17 mouse cellular contexts compared by ENCODE assay signal in the genomic region with DNA sequence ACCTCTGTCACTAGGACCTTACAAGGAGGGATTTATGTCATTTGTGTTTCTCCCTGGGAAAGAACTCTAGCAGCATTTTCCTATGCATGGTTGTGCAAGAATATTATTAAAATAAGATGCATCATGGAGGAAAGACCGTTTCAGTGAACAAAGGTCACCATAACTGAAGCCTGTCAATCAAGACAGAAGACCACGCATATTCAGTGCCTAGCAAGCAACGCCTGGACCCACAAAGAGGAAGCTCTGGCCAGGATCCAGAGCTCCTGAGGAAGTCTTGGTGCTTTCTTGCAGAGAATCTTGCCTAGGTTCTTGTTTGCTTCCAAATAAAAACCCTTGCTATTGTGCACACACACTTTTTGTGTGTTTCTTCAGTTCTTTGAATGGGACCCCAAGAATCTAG.
DNase-seq lines count a peak whose midpoint lies in the region; ATAC-seq and TF ChIP-seq lines count a peak whose summit lies in the region.
"Had no signal": no experiment of that assay in that cellular context is flagged by ENCODE, and none has a peak within 500 bp of the region (broad histone marks: within the 10 kb centered on the region; RNA-seq: fewer than 3 reads in every experiment).

No protein-coding gene starts in this region.

- no peaks in the 10 kb centered on the region for H3K27me3 ChIP-seq in lung, postnatal 0 days (replicated peaks; ENCODE audit: insufficient read depth, low read length)
- H3K27me3 ChIP-seq: embryonic facial prominence, embryonic 13.5 days; forebrain, embryonic 13.5 days; heart, embryonic 13.5 days; hindbrain, embryonic 13.5 days had no signal

- no peaks in the 10 kb centered on the region for H3K9me3 ChIP-seq in lung, postnatal 0 days (ENCODE audit: low read length)
- H3K9me3 ChIP-seq: embryonic facial prominence, embryonic 13.5 days; forebrain, embryonic 13.5 days; heart, embryonic 13.5 days; hindbrain, embryonic 13.5 days had no signal

- H3K4me3 ChIP-seq in lung, postnatal 0 days (ENCODE audit: low read depth, low read length): no peak overlapping the region
- H3K4me3 ChIP-seq: embryonic facial prominence, embryonic 13.5 days; forebrain, embryonic 13.5 days; heart, embryonic 13.5 days; hindbrain, embryonic 13.5 days had no signal

- H3K9ac ChIP-seq in lung, postnatal 0 days (replicated peaks; ENCODE audit: low read depth): no peak overlapping the region
- H3K9ac ChIP-seq: embryonic facial prominence, embryonic 13.5 days; forebrain, embryonic 13.5 days; forebrain, postnatal 0 days; heart, embryonic 13.5 days; hindbrain, embryonic 13.5 days had no signal

- no peaks in the 10 kb centered on the region for H3K4me1 ChIP-seq in lung, postnatal 0 days (ENCODE audit: insufficient read depth, low read depth, low read length)
- H3K4me1 ChIP-seq: embryonic facial prominence, embryonic 13.5 days; forebrain, embryonic 13.5 days had no signal

- no peak for ATAC-seq in lung, postnatal 0 days
- ATAC-seq in common myeloid progenitor, adult 5-6 weeks (replicated peaks; ENCODE audit: low read depth, poor library complexity, severe bottlenecking): peak; percentile 49
- peak; percentile 63 for ATAC-seq in megakaryocyte progenitor cell, adult 5-6 weeks (replicated peaks; ENCODE audit: poor library complexity)
- ATAC-seq: forebrain, embryonic 13.5 days; forebrain, postnatal 0 days had no signal

- 50% methylated on average over 3 of the region's 3 CpGs for WGBS in lung, postnatal 0 days

- no peak for TF ChIP-seq CTCF in lung, postnatal 0 days (IDR thresholded peaks at IDR 0.05)

- TF ChIP-seq EP300 in lung, postnatal 0 days (IDR thresholded peaks at IDR 0.05): no peak

- H3K27ac ChIP-seq in lung, postnatal 0 days (ENCODE audit: low read length): no peak overlapping the region
- H3K27ac ChIP-seq: embryonic facial prominence, embryonic 13.5 days; forebrain, embryonic 13.5 days; heart, embryonic 13.5 days; hindbrain, embryonic 13.5 days had no signal

- no peak overlapping the region for H3K4me2 ChIP-seq in lung, postnatal 0 days (replicated peaks; ENCODE audit: low read depth, low read length)
- H3K4me2 ChIP-seq: embryonic facial prominence, embryonic 13.5 days; forebrain, embryonic 13.5 days; heart, embryonic 13.5 days; hindbrain, embryonic 13.5 days had no signal

- no peaks in the 10 kb centered on the region for H3K36me3 ChIP-seq in lung, postnatal 0 days (ENCODE audit: insufficient read depth, low read length)
- H3K36me3 ChIP-seq: embryonic facial prominence, embryonic 13.5 days; heart, embryonic 13.5 days; hindbrain, embryonic 13.5 days had no signal

- peak; percentile 11 for DNase-seq in lung, postnatal 0 days (ENCODE audit: low spot score)
- DNase-seq in lung, postnatal 25 days (ENCODE audit: low spot score): no peak
- no peak for DNase-seq in left cerebral cortex, adult 18-20 months (ENCODE audit: low spot score in 2 of 2)
- DNase-seq in Muller cell, postnatal 12 days (ENCODE audit: inconsistent ontology term): no peak
- DNase-seq: adrenal gland, adult 8-10 months; cerebellum, adult 11-12 months; cerebellum, adult 9-10 months; cerebellum, postnatal 25 days; forebrain, postnatal 0 days; gastrocnemius, postnatal 25 days; heart, adult 11 months had no signal
